Mouse (Mus musculus) small intestine, adult 2 months (tissue): ENCODE results near the gene Col11a2.
"Not testable (repeated sequence)": the region's sequence is repeated elsewhere in the genome, so short reads cannot be mapped to it uniquely, and the experiment has no call there.

ENCODE experiments used
- CTCF ChIP-seq: fragments of 200-500 bp; IDR thresholded peaks from 2 replicates; pipeline ENCODE4 v1.5.1; 2012; ENCODE audit warnings: low read depth, mild to moderate bottlenecking, control low read depth, inconsistent platforms, low read length, moderate library complexity, mixed read lengths; ENCODE audit not compliant: insufficient replicate concordance, insufficient read length; ENCODE audit errors: extremely low read depth
- POLR2A ChIP-seq: fragments of 200-500 bp; IDR thresholded peaks from 2 replicates; pipeline ENCODE4 v1.6.1; 2012; ENCODE audit warnings: low read depth, mild to moderate bottlenecking, control low read depth, inconsistent platforms, low read length, moderate library complexity

- not testable (repeated sequence) for TF ChIP-seq POLR2A, CTCF
Observed at GRCm38 (mm10) chr17:33997025-33997424, 42.2 kb upstream of the Col11a2 start.
